Mouse (Mus musculus) layer of hippocampus, adult 11-12 months (tissue): ENCODE measurements around the gene Dock10.
A peak's percentile ranks its signal among the peaks of the same experiment; 100 is the strongest.
"Not testable (repeated sequence)": the region's sequence is repeated elsewhere in the genome, so short reads cannot be mapped to it uniquely, and the experiment has no call there.

Experiments used
- DNase-seq: peaks from one replicate; pipeline ENCODE4 v3.0.0; 2022; ENCODE audit warnings: low spot score

Gene Dock10

GRCm38 (mm10) chr1:80757977-80758797, at the start of gene Dock10:
Gene Dock10 (minus strand): TSS chr1:80758527.
- peak; percentile 56 for DNase-seq

- DNase-seq, result no peak
Measured at GRCm38 (mm10) chr1:80806835-80807398, 48.6 kb upstream of the Dock10 start.

- no peak for DNase-seq
Measured at GRCm38 (mm10) chr1:80802023-80802422, 43.7 kb upstream of the Dock10 start.

- no peak for DNase-seq
Measured at GRCm38 (mm10) chr1:80785066-80785779, 26.9 kb upstream of the Dock10 start.

GRCm38 (mm10) chr1:80784155-80784554, 25.8 kb upstream of the Dock10 start:
- DNase-seq, result no peak

GRCm38 (mm10) chr1:80765504-80765903, 7.2 kb upstream of the Dock10 start:
- DNase-seq, result no peak

GRCm38 (mm10) chr1:80763042-80763950, 5.0 kb upstream of the Dock10 start:
- DNase-seq, result peak; percentile 52

GRCm38 (mm10) chr1:80758798-80759184, 464 bp upstream of the Dock10 start:
- DNase-seq, result no peak

GRCm38 (mm10) chr1:80757650-80757976, 714 bp downstream of the Dock10 start:
- peak; percentile 24 for DNase-seq

- peak; percentile 43 for DNase-seq
Measured at GRCm38 (mm10) chr1:80756824-80757649, 1.3 kb downstream of the Dock10 start.

GRCm38 (mm10) chr1:80756060-80756439, 2.3 kb downstream of the Dock10 start:
- DNase-seq, result no peak

GRCm38 (mm10) chr1:80755296-80756059, 2.8 kb downstream of the Dock10 start:
- DNase-seq, result no peak

- not testable (repeated sequence) for DNase-seq
Measured at GRCm38 (mm10) chr1:80749122-80749521, 9.2 kb downstream of the Dock10 start.

- no peak for DNase-seq
Measured at GRCm38 (mm10) chr1:80746691-80747463, 11.4 kb downstream of the Dock10 start.

- no peak for DNase-seq
Measured at GRCm38 (mm10) chr1:80746195-80746594, 12.1 kb downstream of the Dock10 start.

GRCm38 (mm10) chr1:80739472-80739871, 18.9 kb downstream of the Dock10 start:
- no peak for DNase-seq

- no peak for DNase-seq
Measured at GRCm38 (mm10) chr1:80737812-80738391, 20.4 kb downstream of the Dock10 start.

- DNase-seq, result no peak
Measured at GRCm38 (mm10) chr1:80730582-80730981, 27.7 kb downstream of the Dock10 start.

GRCm38 (mm10) chr1:80730174-80730573, 28.2 kb downstream of the Dock10 start:
- no peak for DNase-seq
